Mouse (Mus musculus) C2C12 (cell line): ENCODE results near the gene Mrln. TPM values are rescaled to one million over a fixed set of nuclear protein-coding genes. Genes with fewer than 3 reads are reported as not detected.

Source experiments
- H3K27me3 ChIP-seq: one replicate; pipeline ENCODE4 v1.6.1; 2011; ENCODE audit not compliant: control insufficient read depth, insufficient read depth, insufficient read length
- H3K36me3 ChIP-seq: one replicate; pipeline ENCODE4 v1.6.1; 2011; ENCODE audit not compliant: control insufficient read depth, insufficient read depth
- H3K4me3 ChIP-seq: one replicate; pipeline ENCODE4 v1.5.1; 2011; ENCODE audit warnings: mild to moderate bottlenecking, control low read depth; ENCODE audit not compliant: poor library complexity, insufficient read depth, severe bottlenecking
- H3K79me2 ChIP-seq: one replicate; pipeline ENCODE4 v1.6.1; 2011; ENCODE audit not compliant: control insufficient read depth, insufficient read depth
- H3K79me3 ChIP-seq: one replicate; pipeline ENCODE4 v1.6.1; 2011; ENCODE audit warnings: low read depth, control low read depth
- H3ac ChIP-seq: one replicate; pipeline ENCODE3; 2011; ENCODE audit warnings: low read depth; ENCODE audit not compliant: control insufficient read depth, insufficient read length
- CEBPB ChIP-seq: IDR thresholded peaks from one replicate; pipeline ENCODE4 v1.6.1; 2011; ENCODE audit warnings: low read depth, mild to moderate bottlenecking, control low read depth, moderate library complexity
- CTCF ChIP-seq: IDR thresholded peaks from one replicate; pipeline ENCODE4 v1.5.1; 2011; ENCODE audit not compliant: control insufficient read depth, insufficient read depth, insufficient read length
- FOSL1 ChIP-seq: IDR thresholded peaks from one replicate; pipeline ENCODE4 v1.8.0; 2011; ENCODE audit warnings: mild to moderate bottlenecking, low read length; ENCODE audit not compliant: poor library complexity, insufficient read depth, severe bottlenecking
- MAX ChIP-seq: IDR thresholded peaks from one replicate; pipeline ENCODE4 v1.6.1; 2011; ENCODE audit warnings: mild to moderate bottlenecking, control low read depth
- MYOD1 ChIP-seq: IDR thresholded peaks from one replicate; pipeline ENCODE4 v1.6.1; 2011; ENCODE audit warnings: low read depth; ENCODE audit not compliant: control insufficient read depth, insufficient read length
- MYOG ChIP-seq: IDR thresholded peaks from one replicate; pipeline ENCODE4 v1.6.1; 2011; ENCODE audit not compliant: control insufficient read depth, insufficient read length; ENCODE audit errors: extremely low read depth
- USF1 ChIP-seq: IDR thresholded peaks from one replicate; pipeline ENCODE4 v1.6.1; 2011; ENCODE audit warnings: low read depth, mild to moderate bottlenecking, control low read depth, moderate library complexity
- polyA plus RNA-seq: library from polyadenylated mRNA; unstranded; fragments of >200 nt; fragmentation: generic; extraction: Trizol; gene quantifications from one replicate; pipeline ENCODE4 v1.2.1, GENCODE M21; 2012; ENCODE audit warnings: missing spikeins

The Mrln gene
- polyA plus RNA-seq, 1 experiment = 2.5 TPM

GRCm38 (mm10) chr10:70186586-70186985 lies 17.9 kb upstream of the Mrln start:
- Histone ChIP-seq H3ac (no peak overlapping the region), H3K79me2 (no peaks in the 10 kb centered on the region), H3K36me3 (peaks cover 34% of the 10 kb centered on the region), H3K27me3 (no peaks in the 10 kb centered on the region), H3K79me3 (no peaks in the 10 kb centered on the region), H3K4me3 (no peak overlapping the region)
- TF ChIP-seq CEBPB (no peak), USF1 (no peak), MAX (no peak), MYOG (no peak), CTCF (no peak), MYOD1 (no peak), FOSL1 (no peak)

GRCm38 (mm10) chr10:70189864-70190263 lies 14.6 kb upstream of the Mrln start:
- Histone ChIP-seq H3K4me3 (no peak overlapping the region), H3K36me3 (peaks cover 40% of the 10 kb centered on the region), H3ac (peak overlapping the region; percentile 8), H3K79me3 (no peaks in the 10 kb centered on the region), H3K79me2 (no peaks in the 10 kb centered on the region), H3K27me3 (no peaks in the 10 kb centered on the region)
- TF ChIP-seq CEBPB (no peak), CTCF (no peak), FOSL1 (no peak), USF1 (no peak), MYOD1 (no peak), MAX (no peak)

- TF ChIP-seq FOSL1 (no peak), USF1 (no peak), CTCF (no peak), MYOG (no peak), MAX (no peak), MYOD1 (no peak), CEBPB (no peak)
These were observed 10.2 kb upstream of the Mrln start for GRCm38 (mm10) chr10:70194283-70194682.

DNA sequence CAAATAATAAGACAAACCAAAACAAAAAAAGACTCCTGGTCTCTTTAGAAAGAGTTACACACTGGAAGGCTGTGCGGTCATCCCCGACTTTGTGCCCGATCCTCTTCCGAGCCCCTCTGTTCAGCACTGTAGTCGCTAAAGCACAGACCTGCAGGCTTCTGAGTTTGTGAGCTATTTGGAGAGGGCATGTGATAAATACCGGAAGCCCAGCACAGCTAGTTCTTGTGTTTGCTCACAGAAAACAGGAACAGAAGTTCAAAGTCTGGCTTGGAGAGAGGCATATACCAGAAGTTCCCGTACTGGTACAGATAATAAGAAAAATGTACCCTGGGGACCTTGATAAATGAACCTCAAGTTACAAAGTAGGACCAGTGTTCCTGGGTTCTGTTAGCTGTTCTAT lies 9.2 kb upstream of the Mrln start:
- H3K79me2 ChIP-seq = no peaks in the 10 kb centered on the region
- no peaks in the 10 kb centered on the region for H3K79me3 ChIP-seq
- H3K27me3 ChIP-seq = no peaks in the 10 kb centered on the region
- H3K4me3 ChIP-seq = no peak overlapping the region
- peaks cover 17% of the 10 kb centered on the region for H3K36me3 ChIP-seq
- TF ChIP-seq CTCF (no peak), CEBPB (no peak), MYOD1 (no peak), MYOG (no peak), FOSL1 (no peak), USF1 (no peak), MAX (no peak)
- no peak overlapping the region for H3ac ChIP-seq

More at GRCm38 (mm10) chr10:70194283-70194682, 10.2 kb upstream of the Mrln start:
- no peaks in the 10 kb centered on the region for H3K27me3 ChIP-seq
- no peaks in the 10 kb centered on the region for H3K79me3 ChIP-seq
- no peak overlapping the region for H3ac ChIP-seq
- H3K36me3 ChIP-seq = peaks cover 22% of the 10 kb centered on the region
- H3K79me2 ChIP-seq = no peaks in the 10 kb centered on the region
- H3K4me3 ChIP-seq = no peak overlapping the region

GRCm38 (mm10) chr10:70195786-70196185 lies 8.7 kb upstream of the Mrln start:
- H3K27me3 ChIP-seq = no peaks in the 10 kb centered on the region
- H3K36me3 ChIP-seq = peaks cover 17% of the 10 kb centered on the region
- no peaks in the 10 kb centered on the region for H3K79me3 ChIP-seq
- no peak overlapping the region for H3ac ChIP-seq
- no peak overlapping the region for H3K4me3 ChIP-seq
- H3K79me2 ChIP-seq = no peaks in the 10 kb centered on the region
- no peak for TF ChIP-seq MYOD1
- no peak for TF ChIP-seq USF1
- no peak for TF ChIP-seq CTCF
- no peak for TF ChIP-seq MYOG
- TF ChIP-seq CEBPB = no peak
- TF ChIP-seq MAX = no peak
- TF ChIP-seq FOSL1 = no peak

DNA sequence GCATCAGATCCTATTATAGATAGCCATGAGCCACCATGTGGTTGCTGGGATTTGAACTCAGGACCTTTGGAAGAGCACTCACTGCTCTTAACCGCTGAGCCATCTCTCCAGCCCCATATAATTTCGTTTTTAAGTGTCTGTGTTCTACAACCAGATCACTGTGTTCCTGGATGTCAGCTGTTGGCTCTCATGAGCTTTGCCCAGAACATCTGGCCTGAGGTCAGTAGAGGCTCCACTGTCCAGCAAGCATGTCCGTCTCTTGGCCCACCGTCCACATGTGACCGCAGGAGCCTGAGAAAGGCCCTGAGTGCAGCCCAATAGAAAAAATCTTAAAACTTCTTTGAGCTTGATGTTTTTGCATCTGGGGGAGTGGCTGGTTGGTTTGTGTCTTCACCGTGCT lies 7.8 kb upstream of the Mrln start:
- H3K79me3 ChIP-seq = no peaks in the 10 kb centered on the region
- no peak overlapping the region for H3ac ChIP-seq
- H3K27me3 ChIP-seq = no peaks in the 10 kb centered on the region
- H3K79me2 ChIP-seq = no peaks in the 10 kb centered on the region
- peaks cover 17% of the 10 kb centered on the region for H3K36me3 ChIP-seq
- TF ChIP-seq CEBPB = no peak
- TF ChIP-seq FOSL1 = no peak
- no peak for TF ChIP-seq MYOD1
- TF ChIP-seq MYOG = no peak
- no peak for TF ChIP-seq MAX
- TF ChIP-seq USF1 = no peak
- no peak for TF ChIP-seq CTCF
- no peak overlapping the region for H3K4me3 ChIP-seq
